Mouse (Mus musculus) natural killer cell, adult 2 months (primary cell): Measurements from ENCODE around the gene Josd2.

ENCODE experiments used
- DNase-seq, 2 experiments: peaks; one replicate each; pipeline ENCODE4 v3.0.0; 2022; ENCODE audit warnings: low spot score in 2 of 2

Josd2 gene

DNA sequence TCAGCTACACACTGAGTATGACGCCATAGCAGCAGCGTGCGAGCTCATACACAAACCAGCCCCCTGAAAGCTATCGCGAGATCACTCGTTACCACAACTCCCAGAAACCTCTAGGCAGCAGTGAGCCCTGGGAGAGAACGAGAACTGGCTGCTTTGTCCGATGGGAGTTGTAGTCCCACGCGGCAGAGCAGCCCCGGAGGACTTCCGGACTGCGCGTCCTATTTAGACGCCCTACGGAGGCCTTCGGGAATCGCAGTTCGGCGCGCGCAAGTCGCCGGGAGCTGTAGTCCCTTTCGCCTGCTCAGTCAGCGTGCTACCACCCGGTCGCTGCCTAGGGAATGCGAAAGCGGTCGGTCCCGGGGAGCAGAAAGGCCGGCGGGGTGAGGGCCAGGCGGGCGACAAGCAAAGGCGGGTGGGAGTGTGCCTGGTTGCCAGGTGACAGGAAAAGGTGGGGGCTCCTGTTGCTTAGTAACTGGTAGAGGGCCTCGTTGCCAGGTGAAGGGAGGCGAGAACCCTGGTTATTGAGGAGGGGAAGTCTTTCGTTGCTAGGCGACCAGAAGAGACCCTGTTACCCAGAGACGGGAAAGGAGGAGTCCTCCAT lies at the start of gene Josd2:
Gene Josd2 (plus strand): TSS at position 170 of the 601 bp plus-strand sequence.
- DNase-seq, result peak; percentile 90 to 94

DNA sequence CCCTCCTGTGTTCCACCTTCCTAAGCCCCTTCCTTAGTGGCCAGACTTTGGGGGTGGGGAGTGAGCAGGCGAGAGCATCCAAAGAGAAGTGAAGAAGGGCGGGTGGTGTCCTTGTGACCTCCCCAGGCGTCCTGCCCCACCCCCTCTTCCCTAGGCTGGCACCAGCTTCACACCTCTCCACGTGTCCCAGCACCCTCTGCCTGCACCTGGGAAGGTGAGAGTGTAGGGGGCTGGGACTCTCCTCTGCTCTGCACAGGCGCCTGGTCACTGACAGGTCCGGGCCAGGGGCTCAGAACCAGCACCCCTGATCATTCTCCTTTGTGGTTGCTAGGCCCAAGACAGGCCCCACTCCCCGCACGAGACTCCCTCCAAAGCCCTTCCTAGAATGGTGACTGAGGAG lies 40.1 kb upstream of the Josd2 start:
- DNase-seq, result no peak

DNA sequence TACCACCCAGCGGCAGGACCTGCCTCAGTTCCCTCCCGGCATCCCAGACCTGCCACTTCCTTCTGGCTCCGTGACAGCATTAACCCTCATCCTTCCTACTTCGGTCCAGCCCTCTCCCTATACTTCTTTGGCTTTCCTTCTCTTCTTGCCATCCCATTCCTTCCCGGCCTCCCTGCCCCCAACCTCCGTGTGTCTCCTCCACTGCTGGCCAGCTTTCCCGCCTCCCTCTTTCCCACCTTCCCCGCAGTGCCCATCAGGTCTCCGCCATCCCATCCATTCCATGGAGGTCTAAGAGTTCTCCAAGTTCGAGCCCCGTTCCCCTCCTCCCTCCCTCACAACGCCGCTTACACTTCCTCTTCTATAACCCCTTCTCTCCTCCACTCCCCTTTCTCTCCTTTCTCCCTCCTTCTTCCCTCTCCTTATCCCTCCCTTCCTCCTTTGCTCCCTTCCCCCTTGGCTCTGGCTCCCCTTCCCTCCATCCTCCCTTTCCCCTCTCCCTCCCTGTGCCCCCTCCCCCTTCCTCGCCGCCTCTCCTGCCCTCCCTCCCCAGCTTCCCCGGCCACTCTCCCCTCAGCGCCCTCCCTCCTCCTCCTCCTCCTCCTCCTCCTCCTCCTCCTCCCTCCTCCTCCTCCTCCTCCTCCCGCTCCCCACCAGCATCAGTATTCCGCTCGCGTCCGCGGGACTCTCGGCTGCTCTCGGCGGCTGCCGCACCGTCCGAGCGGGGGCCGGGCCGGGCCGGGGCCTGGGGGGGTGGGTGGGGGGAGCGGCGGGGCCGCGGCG lies 39.4 kb upstream of the Josd2 start:
- no peak for DNase-seq

GRCm38 (mm10) chr7:44428968-44429521 lies 38.7 kb upstream of the Josd2 start, which contains the start of gene Lrrc4b:
Gene Lrrc4b, plus strand, starts transcription at chr7:44429018.
- no peak for DNase-seq

DNA sequence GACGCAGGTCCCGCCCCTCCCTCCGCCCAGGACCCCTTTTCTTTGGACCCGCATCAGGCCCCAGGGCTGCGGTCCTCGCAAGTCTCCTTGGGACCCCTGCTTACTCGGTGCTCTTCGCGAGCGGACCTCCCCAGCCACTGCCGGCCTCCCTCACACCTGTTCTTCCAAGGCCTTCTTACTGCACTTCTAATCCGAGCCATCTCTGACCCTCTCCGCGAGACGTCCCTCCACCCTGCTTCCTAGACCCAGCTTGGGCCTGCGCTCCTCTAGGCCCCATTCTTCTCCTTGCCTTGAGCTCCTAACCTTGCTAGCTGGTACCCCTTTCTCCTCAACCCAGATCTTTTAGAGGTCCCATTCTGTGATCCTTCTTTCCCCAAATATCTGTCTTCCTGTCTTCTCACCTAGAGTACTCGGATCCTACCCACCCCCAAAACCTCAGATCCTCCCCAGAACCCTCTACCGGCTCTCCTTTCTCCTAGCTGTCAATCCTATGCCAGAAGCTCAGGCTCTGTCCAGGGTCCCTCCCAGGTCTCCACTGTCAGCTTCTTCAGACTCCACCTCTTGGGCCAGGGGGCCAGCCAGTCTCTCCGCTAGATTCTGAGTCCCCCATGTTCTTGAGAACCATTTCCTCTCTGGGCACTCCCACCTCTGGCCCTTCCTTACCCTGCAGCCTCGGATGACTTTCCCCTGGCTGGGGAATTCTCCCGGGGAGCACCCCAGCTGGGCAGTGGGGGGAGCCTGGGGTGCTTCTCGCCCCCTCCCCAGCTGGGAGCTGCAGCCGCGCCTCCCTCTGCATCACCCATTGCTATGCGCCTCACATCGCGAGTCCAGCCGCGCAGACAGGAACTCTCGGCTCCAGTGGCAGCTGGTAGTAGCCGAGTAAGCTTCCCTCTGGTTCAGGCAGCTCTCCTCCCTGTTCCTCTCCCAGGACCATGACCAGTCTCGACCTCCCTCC lies 38.0 kb upstream of the Josd2 start:
- DNase-seq, result no peak

- no peak for DNase-seq
These were observed 35.2 kb upstream of the Josd2 start for GRCm38 (mm10) chr7:44432550-44432949.

- DNase-seq, result no peak
These were observed 34.4 kb upstream of the Josd2 start for GRCm38 (mm10) chr7:44433371-44433770.

GRCm38 (mm10) chr7:44434089-44434488 lies 33.7 kb upstream of the Josd2 start:
- DNase-seq, result no peak

DNA sequence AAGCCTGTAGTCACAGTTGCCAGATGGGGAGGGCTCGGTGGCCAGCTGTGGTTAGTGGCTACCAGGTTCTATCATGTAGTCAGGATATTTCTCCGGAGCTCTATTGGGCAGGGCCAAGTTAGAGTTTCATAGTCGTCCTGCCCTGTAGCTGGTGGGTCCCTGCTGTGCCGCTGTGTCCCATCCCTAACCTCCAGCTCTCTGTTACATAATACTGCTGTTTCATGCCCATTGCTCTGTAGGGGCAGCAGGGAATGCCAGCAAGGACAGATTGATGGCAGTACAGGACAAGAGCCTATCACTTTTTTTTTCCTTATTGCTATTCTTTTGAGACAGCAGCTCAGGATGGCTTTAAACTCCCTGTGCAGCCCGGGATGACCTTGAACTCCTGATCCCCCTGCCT lies 32.0 kb upstream of the Josd2 start:
- no peak for DNase-seq

- DNase-seq, result no peak
These were observed 31.5 kb upstream of the Josd2 start for GRCm38 (mm10) chr7:44436267-44436666.

DNA sequence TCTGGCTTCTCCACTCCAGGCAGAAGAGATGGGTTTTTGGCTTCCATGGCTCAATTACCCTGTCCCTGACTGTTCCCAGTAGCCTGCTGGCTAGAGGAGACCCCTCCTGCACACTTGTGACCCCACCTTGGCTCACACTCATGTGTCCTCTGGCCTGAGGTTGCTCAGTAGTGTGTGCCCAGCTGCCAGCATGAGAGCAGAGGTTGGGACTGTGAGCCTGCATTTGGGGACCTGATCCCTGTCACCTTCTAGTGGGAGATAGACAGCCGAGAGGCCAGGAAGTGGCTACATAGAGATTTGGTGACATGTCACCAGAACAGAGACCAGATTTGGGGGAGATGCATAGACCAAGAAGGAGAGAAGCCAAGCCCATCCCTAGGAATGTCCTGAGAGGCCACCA lies 30.6 kb upstream of the Josd2 start:
- no peak for DNase-seq

GRCm38 (mm10) chr7:44437933-44438332 lies 29.8 kb upstream of the Josd2 start:
- DNase-seq, result no peak

DNA sequence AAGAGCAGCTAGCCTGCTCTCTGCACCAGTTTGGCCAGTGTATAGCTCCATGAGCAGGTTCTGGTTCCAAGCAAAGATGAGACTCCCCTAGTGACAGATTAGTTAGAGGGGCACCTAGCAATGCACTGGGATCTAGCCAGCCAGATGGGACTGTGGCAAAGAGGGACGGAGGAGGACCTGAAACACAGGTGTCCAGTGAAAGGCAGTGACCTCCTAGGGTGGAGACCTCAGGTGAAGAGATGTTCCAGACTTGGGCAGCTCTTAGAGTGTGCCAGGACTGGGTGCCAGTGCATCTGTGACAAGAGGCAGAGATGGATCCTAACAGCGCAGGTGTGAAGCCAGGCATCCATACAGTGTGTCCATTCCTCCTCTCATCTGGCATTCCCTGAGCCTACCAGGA lies 28.1 kb upstream of the Josd2 start:
- no peak for DNase-seq

- no peak for DNase-seq
These were observed 27.3 kb upstream of the Josd2 start for GRCm38 (mm10) chr7:44440479-44440878.

DNA sequence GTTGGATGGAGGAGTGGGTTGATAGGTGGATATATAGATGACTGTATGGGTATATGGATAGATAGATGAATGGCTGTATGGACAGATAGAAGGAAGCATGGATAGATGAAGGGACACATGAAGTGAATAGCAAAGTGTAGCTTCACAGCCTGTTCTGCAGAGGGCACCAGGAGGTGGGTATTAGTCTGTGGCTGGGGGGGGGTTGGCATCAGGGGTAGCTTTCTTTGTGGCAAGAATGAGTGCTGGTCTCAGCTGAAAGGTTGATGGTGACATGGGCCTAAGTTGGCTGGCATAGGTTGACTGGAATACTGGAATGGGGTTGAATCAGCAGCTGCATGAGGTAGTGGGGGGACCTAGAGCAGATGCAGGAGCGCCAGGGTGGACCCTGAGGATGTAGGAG lies 26.6 kb upstream of the Josd2 start:
- no peak for DNase-seq

DNA sequence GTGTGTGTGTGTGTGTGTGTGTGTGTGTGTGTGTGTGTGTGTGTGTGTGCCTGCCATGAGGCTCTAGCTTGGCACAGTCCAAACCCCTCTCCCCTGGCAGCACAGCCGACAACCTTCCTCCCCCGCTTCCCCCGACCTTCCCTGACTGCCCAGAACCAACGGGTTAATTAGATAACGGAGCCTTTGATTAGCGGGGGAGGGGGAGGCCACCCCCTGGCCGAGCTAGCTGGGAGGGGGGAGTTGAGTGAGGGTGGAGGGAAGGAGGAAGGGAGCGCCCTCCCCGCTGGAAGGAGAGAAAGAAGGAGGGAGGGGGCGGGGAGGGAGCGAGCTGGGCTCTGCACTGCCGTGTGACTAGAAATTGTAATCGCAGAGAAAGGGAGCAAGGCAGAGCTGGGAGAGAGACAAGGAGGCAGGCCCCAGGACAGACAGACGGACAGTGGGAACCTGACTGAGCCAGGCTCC lies 26.1 kb upstream of the Josd2 start:
- DNase-seq, result no peak

- DNase-seq, result no peak
These were observed 25.4 kb upstream of the Josd2 start for GRCm38 (mm10) chr7:44442407-44442821.

DNA sequence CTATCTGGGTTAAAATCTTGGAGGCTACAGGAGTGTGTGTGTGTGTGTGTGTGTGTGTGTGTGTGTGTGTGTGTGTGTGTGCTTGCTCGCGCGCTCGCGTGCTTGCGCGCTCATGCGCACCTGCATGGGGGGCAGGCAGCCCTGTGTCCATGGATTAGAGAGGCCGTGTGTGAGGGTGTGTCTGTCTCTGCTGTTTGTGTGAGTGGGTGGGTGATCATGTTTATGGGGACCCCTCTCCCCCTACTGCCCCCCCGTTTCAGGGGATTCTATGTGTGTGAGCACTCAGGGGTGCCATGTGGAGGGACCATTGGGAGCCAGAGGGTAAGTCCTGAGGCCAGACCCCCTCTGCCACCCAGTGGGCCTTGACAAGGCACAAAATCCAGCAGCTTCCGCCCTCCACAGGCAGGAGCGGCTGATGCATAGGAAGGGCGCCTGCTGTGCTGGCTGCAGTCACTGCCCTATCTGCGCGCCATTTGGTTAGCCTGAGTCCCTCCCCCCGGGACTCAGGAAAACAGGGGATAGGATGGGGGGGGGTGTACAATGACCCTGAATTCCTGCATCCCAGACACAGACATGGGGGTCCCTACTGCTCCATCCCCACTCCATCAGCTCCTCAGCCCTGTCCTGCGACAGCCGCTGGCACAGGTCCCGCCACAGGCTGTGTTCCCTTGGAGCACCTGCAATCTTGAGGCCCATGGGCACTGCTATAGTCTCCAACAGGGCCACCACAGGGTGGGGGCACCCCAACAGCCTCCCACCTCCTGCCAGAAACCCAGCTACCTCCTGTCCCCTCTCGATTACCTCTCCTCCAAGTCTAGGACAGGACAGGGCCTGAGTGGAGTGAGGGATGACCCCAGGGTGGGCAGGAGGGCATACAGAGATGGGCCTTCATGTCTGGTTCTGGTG lies 24.3 kb upstream of the Josd2 start:
- DNase-seq, result no peak

- DNase-seq, result no peak
These were observed 22.8 kb upstream of the Josd2 start for GRCm38 (mm10) chr7:44444886-44445527.

DNA sequence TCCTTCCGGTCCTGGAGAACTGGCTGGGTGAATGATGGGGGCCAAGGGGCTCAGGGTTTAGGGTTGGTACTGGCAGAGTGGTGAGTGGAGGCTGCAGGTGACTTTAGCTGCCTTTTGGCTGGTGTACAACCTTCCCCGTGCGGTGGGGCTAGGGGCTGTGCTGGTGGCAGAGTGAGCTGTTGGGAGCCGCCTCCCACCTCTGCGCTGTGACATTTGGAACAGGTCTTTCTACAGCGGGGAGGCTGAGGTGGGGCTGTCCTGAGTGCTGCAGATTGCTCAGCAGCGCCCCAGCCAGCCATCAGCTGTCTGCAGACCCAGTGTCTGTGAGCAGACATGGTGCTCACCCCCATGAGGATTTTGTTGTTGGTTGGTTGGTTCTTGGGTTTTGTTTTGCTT lies 22.3 kb upstream of the Josd2 start:
- no peak for DNase-seq
